Mouse (Mus musculus) intestine, embryonic 15.5 days (tissue): ENCODE results near the gene Gm4847. TPM values are rescaled to one million over a fixed set of nuclear protein-coding genes. Genes with fewer than 3 reads are reported as not detected.

Source experiments
- ATAC-seq: fragments of 200-750 bp; cut with Nextera tagmentation; 2 replicates; pipeline ENCODE4 v1.8.0; 2017; ENCODE audit warnings: moderate TSS enrichment, moderate library complexity
- H3K27ac ChIP-seq: fragments of 300-500 bp; sonication (generic); 2 replicates; pipeline ENCODE4 v1.5.1; 2015; ENCODE audit warnings: mild to moderate bottlenecking, inconsistent platforms
- H3K27me3 ChIP-seq: fragments of 300-500 bp; sonication (generic); replicated peaks from 2 replicates; pipeline ENCODE4 v1.6.1; 2015; ENCODE audit warnings: inconsistent platforms
- H3K36me3 ChIP-seq: fragments of 300-500 bp; sonication (generic); 2 replicates; pipeline ENCODE4 v1.6.1; 2015; ENCODE audit warnings: inconsistent platforms
- H3K4me1 ChIP-seq: fragments of 300-500 bp; sonication (generic); replicated peaks from 2 replicates; pipeline ENCODE4 v1.6.1; 2015; ENCODE audit warnings: inconsistent platforms
- H3K4me2 ChIP-seq: fragments of 300-500 bp; sonication (generic); replicated peaks from 2 replicates; pipeline ENCODE4 v1.6.1; 2015; ENCODE audit warnings: mild to moderate bottlenecking, inconsistent platforms
- H3K4me3 ChIP-seq: fragments of 300-500 bp; sonication (generic); replicated peaks from 2 replicates; pipeline ENCODE4 v1.5.1; 2015; ENCODE audit warnings: inconsistent platforms
- H3K9ac ChIP-seq: fragments of 300-500 bp; sonication (generic); 2 replicates; pipeline ENCODE4 v1.6.1; 2015; ENCODE audit warnings: inconsistent platforms
- H3K9me3 ChIP-seq: fragments of 300-500 bp; sonication (generic); 2 replicates; pipeline ENCODE4 v1.6.1; 2016; ENCODE audit warnings: inconsistent platforms
- WGBS: fragments of 180-500 bp; shearing (Covaris S2); methylation state at CpG from one replicate; pipeline ENCODE4 v1.1.7; 2015; 5-methylcytosine and 5-hydroxymethylcytosine counted together
- polyA plus RNA-seq: library from polyadenylated mRNA; unstranded; fragments of >200 nt; fragmentation: Nextera tagmentation; extraction: Ambion mirVana; gene quantifications from 2 replicates; pipeline ENCODE4 v1.2.1, GENCODE M21; 2015

Gene Gm4847
- polyA plus RNA-seq = not detected in 2 replicates

- no peaks in the 10 kb centered on the region for H3K9me3 ChIP-seq
- H3K4me2 ChIP-seq = no peak within 1 kb of the TSS
- H3K4me3 ChIP-seq = no peak within 1 kb of the TSS
- H3K36me3 ChIP-seq = no peaks in the 10 kb centered on the region
- WGBS = 91% methylated on average over 2 of the region's 2 CpGs
- no peak within 1 kb of the TSS for H3K27ac ChIP-seq
- H3K4me1 ChIP-seq = no peaks in the 10 kb centered on the region
- no peak within 1 kb of the TSS for H3K9ac ChIP-seq
- H3K27me3 ChIP-seq = no peaks in the 10 kb centered on the region
- ATAC-seq = no peak
These were observed at the start of gene Gm4847 for GRCm38 (mm10) chr1:166647593-166647992. TSS of gene Gm4847 (minus strand) at chr1:166647693.

DNA sequence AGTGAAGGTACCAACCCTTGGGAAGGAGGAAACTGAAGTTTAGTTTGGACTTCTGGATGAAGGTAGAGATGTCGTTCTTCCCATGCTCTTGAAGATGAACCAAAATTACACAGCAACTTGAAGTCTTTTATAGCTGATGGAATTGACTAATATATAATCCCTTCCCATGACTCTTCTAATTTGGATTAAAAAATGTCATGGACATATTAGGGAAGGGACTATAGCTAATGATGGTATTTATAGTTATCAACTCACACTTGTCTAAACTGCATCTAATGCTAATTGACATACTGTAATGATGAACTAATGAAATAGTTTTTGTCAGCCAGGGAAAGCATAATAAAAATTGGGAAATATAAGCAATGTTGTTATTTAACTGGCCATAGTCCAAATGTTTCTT, 34.3 kb upstream of the Gm4847 start, which contains the start of gene Fmo9:
Gene Fmo9 (minus strand): TSS at position 101 of the 400 bp plus-strand sequence.
- Histone ChIP-seq H3K4me1 (no peaks in the 10 kb centered on the region), H3K4me3 (no peak within 1 kb of the TSS), H3K36me3 (no peaks in the 10 kb centered on the region), H3K27ac (no peak within 1 kb of the TSS), H3K4me2 (no peak within 1 kb of the TSS), H3K9me3 (no peaks in the 10 kb centered on the region), H3K9ac (no peak within 1 kb of the TSS), H3K27me3 (no peaks in the 10 kb centered on the region)
- 86% methylated on average over 1 of the region's 1 CpGs for WGBS
- ATAC-seq = no peak

DNA sequence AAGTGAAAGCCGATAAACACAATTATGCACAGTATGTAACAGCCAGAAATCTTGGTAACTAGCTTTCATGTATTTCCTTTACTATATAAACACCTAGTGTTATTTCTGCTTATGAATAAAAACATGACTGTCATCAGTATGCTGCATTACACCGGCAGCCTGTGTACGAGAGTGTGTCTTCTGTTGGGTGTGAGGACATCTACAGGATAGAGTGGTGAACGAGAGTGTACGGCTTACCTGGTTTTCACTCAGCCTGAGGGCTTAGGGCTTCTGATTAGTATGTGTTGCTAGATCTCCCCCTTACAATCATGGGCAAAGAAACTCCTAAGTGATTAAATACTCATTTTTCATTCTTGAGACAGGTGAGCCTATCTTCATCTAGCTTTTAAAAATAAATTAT, 21.8 kb upstream of the Gm4847 start:
- no peak for ATAC-seq
- Histone ChIP-seq H3K27me3 (no peaks in the 10 kb centered on the region), H3K4me1 (no peaks in the 10 kb centered on the region), H3K9ac (no peak overlapping the region), H3K36me3 (no peaks in the 10 kb centered on the region), H3K4me3 (no peak overlapping the region), H3K9me3 (no peaks in the 10 kb centered on the region), H3K4me2 (no peak overlapping the region), H3K27ac (no peak overlapping the region)
- 86% methylated on average over 5 of the region's 5 CpGs for WGBS

GRCm38 (mm10) chr1:166660800-166661199, 13.3 kb upstream of the Gm4847 start:
- Histone ChIP-seq H3K27ac (no peak overlapping the region), H3K27me3 (no peaks in the 10 kb centered on the region), H3K36me3 (no peaks in the 10 kb centered on the region), H3K9me3 (no peaks in the 10 kb centered on the region), H3K9ac (no peak overlapping the region), H3K4me2 (no peak overlapping the region), H3K4me3 (no peak overlapping the region), H3K4me1 (no peaks in the 10 kb centered on the region)
- WGBS = 80% methylated on average over 8 of the region's 8 CpGs
- ATAC-seq = no peak

Other genes with a start within 250 kb of the Gm4847 start
- 9.0 and 10.4 TPM in 2 replicates for gene Pogk, start 237.8 kb downstream of the Gm4847 start, polyA plus RNA-seq
- not detected in 2 replicates for gene Gm4846, start 150.1 kb downstream of the Gm4847 start, polyA plus RNA-seq
- gene Fmo9, start 34.2 kb upstream of the Gm4847 start, polyA plus RNA-seq = not detected in 2 replicates